Mouse (Mus musculus): ENCODE results near the gene Cib2.

DNA sequence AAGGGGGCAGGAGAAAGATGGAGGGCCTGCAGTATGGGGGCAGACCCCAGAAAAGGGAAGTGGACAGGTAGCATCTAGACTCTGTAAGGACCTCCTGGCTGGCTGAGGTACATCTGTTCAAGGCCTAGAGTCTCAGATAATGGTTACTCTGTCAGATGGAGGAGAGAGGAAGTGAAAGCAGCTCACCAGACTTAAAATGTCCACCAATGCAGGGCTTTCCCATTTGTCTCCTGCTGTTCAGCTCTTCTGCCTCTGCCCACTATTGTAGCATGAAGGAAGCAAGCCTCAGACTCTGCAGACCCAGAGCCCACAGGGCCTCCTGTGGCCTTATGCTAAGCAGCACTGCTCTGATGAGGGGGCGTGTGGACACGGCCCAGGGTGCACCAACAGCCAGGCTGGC is 5.0 kb downstream of the Cib2 start:
- no peak for TF ChIP-seq POLR2A (IDR thresholded peaks at IDR 0.05; ENCODE audit: insufficient read depth, low read length)
- TF ChIP-seq EP300 (IDR thresholded peaks at IDR 0.05; ENCODE audit: insufficient read depth, low read depth, low read length) = no peak
